Mouse (Mus musculus) myocyte (in vitro differentiated cells): Measurements from ENCODE around the gene Pax2.

Experiments
- E2F4 ChIP-seq: IDR thresholded peaks from one replicate; pipeline ENCODE4 v1.6.1; 2011; ENCODE audit warnings: mild to moderate bottlenecking, control low read depth, moderate library complexity; ENCODE audit not compliant: insufficient read depth
- MAX ChIP-seq: IDR thresholded peaks from one replicate; pipeline ENCODE4 v1.6.1; 2011; ENCODE audit warnings: low read depth, mild to moderate bottlenecking, control low read depth
- POLR2A ChIP-seq: IDR thresholded peaks from one replicate; pipeline ENCODE4 v1.6.1; 2011; ENCODE audit warnings: low read depth, mild to moderate bottlenecking, control low read depth, moderate library complexity; ENCODE audit not compliant: insufficient read length
- POLR2AphosphoS2 ChIP-seq: IDR thresholded peaks from one replicate; pipeline ENCODE4 v1.6.1; 2011; ENCODE audit warnings: low read depth, control low read depth; ENCODE audit not compliant: insufficient read length
- SRF ChIP-seq: IDR thresholded peaks from one replicate; pipeline ENCODE4 v1.6.1; 2011; ENCODE audit warnings: low read depth; ENCODE audit not compliant: control insufficient read depth, insufficient read length
- USF1 ChIP-seq: IDR thresholded peaks from one replicate; pipeline ENCODE4 v1.6.1; 2011; ENCODE audit warnings: low read depth, mild to moderate bottlenecking, control low read depth, moderate library complexity

- no peak for TF ChIP-seq POLR2A
- TF ChIP-seq MAX = no peak
- TF ChIP-seq E2F4 = no peak
- TF ChIP-seq POLR2AphosphoS2 = no peak
- no peak for TF ChIP-seq USF1
- no peak for TF ChIP-seq SRF
Measured at GRCm38 (mm10) chr19:44734682-44735081, 21.2 kb upstream of the Pax2 start.
